Mouse (Mus musculus) stomach, postnatal 0 days (tissue): Measurements from ENCODE around the gene Slc5a5.

Experiments used
- CTCF ChIP-seq: IDR thresholded peaks from 2 replicates; pipeline ENCODE4 v1.5.1; 2016; ENCODE audit warnings: antibody characterized with exemption, low read depth, mild to moderate bottlenecking, moderate library complexity
- EP300 ChIP-seq: optimal IDR thresholded peaks from 2 replicates; pipeline ENCODE3; 2016; ENCODE audit warnings: antibody characterized with exemption

GRCm38 (mm10) chr8:70925754-70926153, 33.2 kb upstream of the Slc5a5 start:
- TF ChIP-seq CTCF (no peak), EP300 (no peak)
